Mouse (Mus musculus): ENCODE results near the gene Rbm20.
"Not testable (repeated sequence)": the region's sequence is repeated elsewhere in the genome, so short reads cannot be mapped to it uniquely, and the experiment has no call there.

Gene Rbm20

GRCm38 (mm10) chr19:53902739-53903487 lies 225.8 kb downstream of the Rbm20 start:
- peak; percentile 94 for DNase-seq (ENCODE audit: low spot score in 2 of 2)

GRCm38 (mm10) chr19:53903507-53904321 lies 226.6 kb downstream of the Rbm20 start:
- peak; percentile 42 to 61 for DNase-seq (ENCODE audit: low spot score in 2 of 2)

GRCm38 (mm10) chr19:53904833-53905480 lies 227.9 kb downstream of the Rbm20 start:
- no peak for DNase-seq (ENCODE audit: low spot score in 2 of 2)

GRCm38 (mm10) chr19:53906033-53906702 lies 229.1 kb downstream of the Rbm20 start:
- no peak for DNase-seq (ENCODE audit: low spot score in 2 of 2)

GRCm38 (mm10) chr19:53906703-53907070 lies 229.6 kb downstream of the Rbm20 start:
- not testable (repeated sequence) for DNase-seq (ENCODE audit: low spot score in 2 of 2)

GRCm38 (mm10) chr19:53914950-53915349 lies 237.8 kb downstream of the Rbm20 start:
- no peak for DNase-seq (ENCODE audit: low spot score in 2 of 2)

All from right cerebral cortex, adult 2 months (tissue).